Mouse (Mus musculus) lung, embryonic 14.5 days (tissue): Measurements from ENCODE around the gene Il17rb. TPM values are rescaled to one million over a fixed set of nuclear protein-coding genes. Genes with fewer than 3 reads are reported as not detected.

Source experiments
- ATAC-seq: fragments of 200-750 bp; cut with Nextera tagmentation; 2 replicates; pipeline ENCODE4 v1.8.0; 2017; ENCODE audit warnings: mild to moderate bottlenecking, moderate TSS enrichment, moderate library complexity; ENCODE audit not compliant: insufficient read depth
- DNase-seq: peaks from one replicate; pipeline ENCODE4 v3.0.0-alpha.2; 2015
- H3K27ac ChIP-seq: fragments of 300-500 bp; sonication (generic); 2 replicates; pipeline ENCODE4 v1.5.1; 2014; ENCODE audit warnings: low read depth, mild to moderate bottlenecking, moderate library complexity
- H3K27me3 ChIP-seq: fragments of 300-500 bp; sonication (generic); 2 replicates; pipeline ENCODE4 v1.6.1; 2014; ENCODE audit warnings: low read length, control low read depth; ENCODE audit not compliant: insufficient read depth
- H3K36me3 ChIP-seq: fragments of 300-500 bp; sonication (generic); 2 replicates; pipeline ENCODE4 v1.6.1; 2014; ENCODE audit warnings: control low read depth; ENCODE audit not compliant: insufficient read depth
- H3K4me1 ChIP-seq: fragments of 300-500 bp; sonication (generic); 2 replicates; pipeline ENCODE4 v1.6.1; 2014; ENCODE audit warnings: antibody characterized with exemption, control low read depth; ENCODE audit not compliant: insufficient read depth
- H3K4me2 ChIP-seq: fragments of 300-500 bp; sonication (generic); 2 replicates; pipeline ENCODE4 v1.6.1; 2014; ENCODE audit warnings: mild to moderate bottlenecking
- H3K4me3 ChIP-seq: fragments of 300-500 bp; sonication (generic); 2 replicates; pipeline ENCODE4 v1.5.1; 2014; ENCODE audit warnings: low read depth, low read length
- H3K9ac ChIP-seq: fragments of 300-500 bp; sonication (generic); 2 replicates; pipeline ENCODE4 v1.6.1; 2014
- H3K9me3 ChIP-seq: fragments of 300-500 bp; sonication (generic); 2 replicates; pipeline ENCODE4 v1.6.1; 2016; ENCODE audit warnings: low read depth, low read length, control low read depth
- CTCF ChIP-seq: IDR thresholded peaks from 2 replicates; pipeline ENCODE4 v1.5.1; 2016; ENCODE audit warnings: antibody characterized with exemption, low read depth
- WGBS: fragments of 180-500 bp; shearing (Covaris S2); extraction: QIAGEN DNeasy Blood & Tissue Kit; methylation state at CpG from one replicate; pipeline ENCODE4 v1.1.7; 2014; 5-methylcytosine and 5-hydroxymethylcytosine counted together
- polyA plus RNA-seq: library from polyadenylated mRNA; unstranded; fragments of >200 nt; fragmentation: Nextera tagmentation; extraction: Ambion mirVana; gene quantifications from 2 replicates; pipeline ENCODE4 v1.2.1, GENCODE M21; 2014

Gene Il17rb
- polyA plus RNA-seq, 1 experiment from 2014 or later = 1.3 TPM

DNA sequence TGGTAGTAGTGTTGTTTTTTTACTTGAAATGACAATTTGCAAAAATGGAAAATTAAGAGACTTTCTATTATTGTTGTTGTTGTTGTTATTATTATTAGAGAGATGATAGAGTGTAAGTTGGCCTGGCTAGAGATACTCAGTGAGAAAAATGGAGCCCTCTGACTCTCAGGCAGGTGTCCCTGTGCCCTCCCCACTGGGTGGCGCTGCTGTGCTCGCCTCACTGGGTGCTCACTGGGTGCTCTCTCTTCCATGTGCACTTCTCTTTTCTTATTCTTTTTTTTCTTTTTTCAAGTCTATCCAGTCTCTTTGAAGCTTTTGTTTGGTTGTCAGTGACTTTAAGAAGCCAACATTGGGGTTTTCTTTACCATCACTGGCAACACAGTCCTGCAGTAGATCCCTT, 18.7 kb upstream of the Il17rb start:
- 38% methylated on average over 2 of the region's 2 CpGs for WGBS
- no peaks in the 10 kb centered on the region for H3K4me1 ChIP-seq
- no peaks in the 10 kb centered on the region for H3K27me3 ChIP-seq
- no peak overlapping the region for H3K9ac ChIP-seq
- no peaks in the 10 kb centered on the region for H3K36me3 ChIP-seq
- DNase-seq (no peak), ATAC-seq (no peak)
- no peak overlapping the region for H3K4me3 ChIP-seq
- H3K27ac ChIP-seq = no peak overlapping the region
- H3K9me3 ChIP-seq = no peaks in the 10 kb centered on the region
- no peak overlapping the region for H3K4me2 ChIP-seq
- peak; percentile 37; the same call in 1 of the 2 replicates for TF ChIP-seq CTCF

DNA sequence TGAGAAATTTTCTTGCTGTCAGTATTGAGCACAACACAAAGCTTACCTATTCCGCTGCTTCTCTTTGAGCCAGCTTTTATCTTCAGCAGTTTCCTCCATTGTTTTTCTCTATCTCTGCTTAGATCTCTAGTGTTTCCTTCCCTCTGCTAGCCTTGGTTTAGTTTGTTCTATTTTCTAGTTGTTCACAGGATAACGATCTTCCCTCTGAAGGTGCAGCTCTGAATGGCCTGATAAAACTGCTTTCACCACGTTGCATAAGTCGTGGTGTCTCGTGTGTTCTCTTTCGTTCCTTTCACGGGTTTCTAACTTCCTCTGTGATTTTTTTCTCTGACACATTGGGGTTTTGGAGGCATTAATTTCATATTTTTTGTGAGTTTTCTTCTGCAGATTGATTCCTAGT, 15.7 kb upstream of the Il17rb start:
- H3K9me3 ChIP-seq = no peaks in the 10 kb centered on the region
- DNase-seq (no peak), ATAC-seq (no peak)
- H3K27ac ChIP-seq = no peak overlapping the region
- H3K4me2 ChIP-seq = no peak overlapping the region
- no peaks in the 10 kb centered on the region for H3K27me3 ChIP-seq
- H3K36me3 ChIP-seq = no peaks in the 10 kb centered on the region
- 40% methylated on average over 7 of the region's 7 CpGs for WGBS
- H3K4me1 ChIP-seq = no peaks in the 10 kb centered on the region
- H3K4me3 ChIP-seq = no peak overlapping the region
- no peak overlapping the region for H3K9ac ChIP-seq
- no peak for TF ChIP-seq CTCF

DNA sequence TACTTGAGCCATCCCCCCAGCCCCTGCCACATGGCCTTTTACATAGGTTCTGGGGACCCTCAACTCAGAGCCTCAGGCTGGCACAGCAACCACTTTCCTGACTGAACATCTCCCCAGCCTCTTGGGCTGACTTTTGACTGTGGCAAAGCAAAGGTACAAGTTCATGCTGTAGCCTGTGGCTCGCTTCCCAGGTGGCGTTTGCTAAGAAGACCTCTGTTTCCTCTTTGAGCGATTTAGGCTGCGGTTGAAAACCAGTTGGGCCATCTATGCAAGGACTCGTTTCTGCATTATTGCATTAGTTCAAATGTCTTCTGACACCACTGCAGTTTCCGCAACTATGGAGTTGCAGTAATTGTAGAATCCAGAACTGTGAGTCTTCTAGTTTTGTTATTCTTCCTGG, 13.8 kb upstream of the Il17rb start:
- no peak overlapping the region for H3K4me2 ChIP-seq
- WGBS = 87% methylated on average over 6 of the region's 6 CpGs
- ATAC-seq = no peak

DNA sequence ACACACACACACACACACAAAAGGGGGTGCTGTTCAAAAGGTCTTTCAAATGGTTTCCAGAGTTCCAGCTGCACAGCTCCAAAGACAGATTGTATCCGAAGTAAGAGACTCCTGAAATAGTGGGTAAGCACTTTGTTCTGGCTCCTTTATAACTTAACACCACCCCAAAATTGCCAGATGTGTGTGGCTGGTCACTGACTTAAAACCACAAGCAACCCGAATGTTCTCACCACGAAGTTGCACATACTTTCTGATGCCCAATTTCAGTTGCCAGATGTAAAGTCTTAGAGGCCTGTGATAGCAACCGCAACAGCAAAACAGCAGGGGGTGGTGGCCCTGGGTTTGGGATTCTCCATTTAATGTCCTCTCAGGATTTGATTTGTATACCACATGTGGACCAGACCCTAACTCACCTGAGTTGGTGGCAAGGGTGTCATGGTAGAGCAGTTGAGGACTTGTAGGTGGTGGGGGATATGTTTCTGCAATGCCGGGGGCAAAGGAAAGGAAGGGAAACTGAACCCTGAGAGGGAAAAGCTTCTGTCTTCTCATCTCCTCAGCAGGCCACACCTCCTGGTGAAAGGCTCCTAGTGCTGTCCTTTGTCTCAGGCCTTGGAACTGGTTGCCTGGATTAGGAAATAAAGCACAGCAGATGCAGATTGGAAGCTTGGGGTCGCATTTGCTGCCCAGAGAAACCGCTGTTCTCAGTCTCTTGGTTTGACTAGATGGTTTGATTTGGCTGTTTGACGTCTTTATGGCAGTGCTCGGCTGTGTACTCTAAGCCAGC, 11.3 kb upstream of the Il17rb start:
- Histone ChIP-seq H3K27ac (no peak overlapping the region), H3K36me3 (no peaks in the 10 kb centered on the region), H3K4me3 (no peak overlapping the region), H3K9ac (no peak overlapping the region), H3K4me1 (no peaks in the 10 kb centered on the region), H3K4me2 (no peak overlapping the region), H3K27me3 (no peaks in the 10 kb centered on the region), H3K9me3 (no peaks in the 10 kb centered on the region)
- ATAC-seq (no peak), DNase-seq (no peak)
- no peak for TF ChIP-seq CTCF
- WGBS = 60% methylated on average over 9 of the region's 9 CpGs

More for the DNA sequence above, 13.8 kb upstream of the Il17rb start:
- no peak for DNase-seq
- Histone ChIP-seq H3K9ac (no peak overlapping the region), H3K27ac (no peak overlapping the region), H3K4me1 (no peaks in the 10 kb centered on the region), H3K36me3 (no peaks in the 10 kb centered on the region), H3K27me3 (no peaks in the 10 kb centered on the region), H3K9me3 (no peaks in the 10 kb centered on the region), H3K4me3 (no peak overlapping the region)
- TF ChIP-seq CTCF = no peak

DNA sequence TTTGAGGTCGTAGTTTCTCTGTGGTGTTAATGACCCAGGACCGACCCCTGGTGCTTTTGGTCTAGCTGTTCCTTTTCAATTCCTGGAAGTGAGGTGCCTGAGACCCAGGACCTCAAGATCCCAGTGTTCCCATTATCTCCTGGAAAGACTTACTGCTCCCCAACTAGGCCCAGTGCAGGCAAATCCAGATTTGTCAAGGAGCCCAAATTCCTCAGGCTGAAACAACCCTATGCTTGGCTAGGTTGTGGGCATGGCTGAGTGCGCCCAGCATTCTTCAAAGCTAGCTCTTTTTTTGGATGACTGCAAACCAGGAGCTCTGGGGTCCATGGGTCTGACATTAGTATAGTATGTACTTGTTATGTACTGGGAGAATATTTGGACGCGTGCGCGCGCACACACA, 10.7 kb upstream of the Il17rb start:
- H3K27ac ChIP-seq = no peak overlapping the region
- ATAC-seq (no peak), DNase-seq (no peak)
- H3K9me3 ChIP-seq = no peaks in the 10 kb centered on the region
- TF ChIP-seq CTCF = no peak
- 92% methylated on average over 8 of the region's 8 CpGs for WGBS
- H3K4me1 ChIP-seq = no peaks in the 10 kb centered on the region
- no peak overlapping the region for H3K4me3 ChIP-seq
- no peaks in the 10 kb centered on the region for H3K36me3 ChIP-seq
- H3K4me2 ChIP-seq = no peak overlapping the region
- H3K27me3 ChIP-seq = no peaks in the 10 kb centered on the region
- no peak overlapping the region for H3K9ac ChIP-seq

DNA sequence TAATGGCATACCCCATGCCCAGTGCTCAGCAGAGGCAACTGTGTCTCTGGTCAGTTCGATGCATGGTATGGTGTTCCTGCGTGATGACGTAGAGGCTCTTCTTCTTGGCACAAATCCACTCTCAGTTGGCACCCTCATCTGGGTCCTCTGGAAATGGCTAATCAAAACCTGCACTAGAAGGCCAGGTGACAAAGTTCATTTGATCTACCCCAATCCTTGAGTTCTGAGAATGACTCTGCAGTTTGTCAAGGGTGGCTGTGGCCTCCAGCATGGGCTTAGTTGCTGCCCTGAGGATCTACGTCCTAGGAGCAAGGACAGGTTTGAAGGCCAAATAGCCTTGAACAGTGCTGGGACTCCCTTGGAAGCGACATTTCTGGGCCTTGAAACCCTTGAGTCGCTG, 10.2 kb upstream of the Il17rb start:
- H3K4me2 ChIP-seq = no peak overlapping the region
- H3K4me3 ChIP-seq = no peak overlapping the region
- no peaks in the 10 kb centered on the region for H3K27me3 ChIP-seq
- no peaks in the 10 kb centered on the region for H3K36me3 ChIP-seq
- ATAC-seq (no peak), DNase-seq (no peak)
- no peak overlapping the region for H3K9ac ChIP-seq
- H3K4me1 ChIP-seq = no peaks in the 10 kb centered on the region
- WGBS = 87% methylated on average over 6 of the region's 6 CpGs
- no peak overlapping the region for H3K27ac ChIP-seq
- TF ChIP-seq CTCF = no peak
- no peaks in the 10 kb centered on the region for H3K9me3 ChIP-seq

DNA sequence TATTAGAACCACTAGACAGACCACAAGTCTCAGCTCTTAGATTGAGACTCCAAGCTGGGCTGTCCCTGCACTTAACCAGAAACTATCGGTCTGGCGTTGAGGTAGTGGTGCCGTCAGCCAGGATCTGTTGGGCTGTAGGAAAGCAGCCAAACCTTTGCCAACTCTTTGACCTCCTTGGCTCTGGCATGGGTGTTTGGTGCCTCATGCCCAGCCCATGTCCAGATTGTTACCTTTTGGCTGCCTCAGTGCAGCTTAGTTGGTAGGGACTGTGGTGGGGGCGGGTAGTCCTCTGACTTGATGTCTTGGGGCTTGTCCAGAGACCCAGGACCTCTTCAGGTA, 9.7 kb upstream of the Il17rb start:
- no peak for ATAC-seq

More for the DNA sequence above, 9.7 kb upstream of the Il17rb start:
- H3K4me2 ChIP-seq = no peak overlapping the region
- WGBS = 92% methylated on average over 4 of the region's 4 CpGs
- no peak overlapping the region for H3K27ac ChIP-seq
- H3K9ac ChIP-seq = no peak overlapping the region
- no peak overlapping the region for H3K4me3 ChIP-seq
- DNase-seq = no peak
- H3K36me3 ChIP-seq = no peaks in the 10 kb centered on the region
- no peaks in the 10 kb centered on the region for H3K9me3 ChIP-seq
- no peak for TF ChIP-seq CTCF
- no peaks in the 10 kb centered on the region for H3K27me3 ChIP-seq
- H3K4me1 ChIP-seq = no peaks in the 10 kb centered on the region
